Mouse (Mus musculus) gastrocnemius, postnatal 14 days (tissue): ENCODE data around the gene Arl13b. TPM values are rescaled to one million over a fixed set of nuclear protein-coding genes. Genes with fewer than 3 reads are reported as not detected.

Source experiments
- DNase-seq: peaks from one replicate; pipeline ENCODE4 v3.0.0; 2021; ENCODE audit warnings: mixed read lengths
- intact Hi-C: fragments of 180-260 bp; cut with DNase I; formaldehyde crosslinking; loops from one replicate; pipeline ENCODE4 v1.15.1; 2025; ENCODE audit warnings: low total_unique reads
- microRNA-seq, 2 experiments: library from miRNA; unstranded; fragments of <30 nt; microRNA quantifications; one replicate each; pipeline ENCODE4 v1.2.0; 2021
- total RNA-seq, 2 experiments: library from RNA; stranded (reverse); gene quantifications; 2 replicates each; pipeline ENCODE4 v1.2.3; 2021

The Arl13b gene
- total RNA-seq, 2 experiments from 2014 or later = 6.2 to 6.7 TPM

DNA sequence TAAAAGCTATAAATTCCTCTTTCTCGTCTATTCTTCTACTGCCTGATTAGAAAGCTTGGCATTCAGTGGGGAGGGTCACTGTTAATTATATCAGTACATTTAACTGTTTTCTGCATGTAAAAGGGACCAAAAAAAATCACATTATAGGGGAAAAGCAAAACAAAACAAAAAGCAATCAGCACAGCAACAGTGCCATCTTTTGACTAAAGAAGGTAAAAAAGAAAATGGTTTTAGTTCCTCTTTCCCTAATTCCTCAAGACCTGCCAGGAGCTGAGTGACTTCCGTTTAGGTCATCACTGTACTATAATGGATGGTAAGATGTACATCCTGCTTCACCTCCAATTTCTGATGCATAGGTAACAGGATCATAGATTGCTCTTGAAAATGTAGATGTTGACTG lies 101.0 kb downstream of the Arl13b start:
- intact Hi-C loops = no loop called here
- DNase-seq = no peak

Small RNA genes lying within 50 kb of the gene (microRNA-seq; reads per million reads assigned to microRNA genes)
- 0 reads per million in 2 experiments for gene Gm25986

Other genes with a start within 250 kb of the Arl13b start
- 1 to 10 TPM; 5.9 to 6.1 TPM for gene Nsun3, start 60.2 kb downstream of the Arl13b start, total RNA-seq
- gene Stx19, start 32.4 kb downstream of the Arl13b start, total RNA-seq = not detected
- gene Pros1, start 7.3 kb upstream of the Arl13b start, total RNA-seq = 10 to 100 TPM; 14.4 to 15.8 TPM